Mouse (Mus musculus): ENCODE results near the gene Gm44. TPM values are rescaled to one million over a fixed set of nuclear protein-coding genes. Genes with fewer than 3 reads are reported as not detected.
A peak's percentile ranks its signal among the peaks of the same experiment; 100 is the strongest.
"Not testable (repeated sequence)": the region's sequence is repeated elsewhere in the genome, so short reads cannot be mapped to it uniquely, and the experiment has no call there.

The Gm44 gene
- total RNA-seq (2014; rRNA removed) (not detected in 2 replicates), polyA plus RNA-seq (2015; fragmentation: Nextera tagmentation; extraction: Ambion mirVana) (not detected in 2 replicates)

DNA sequence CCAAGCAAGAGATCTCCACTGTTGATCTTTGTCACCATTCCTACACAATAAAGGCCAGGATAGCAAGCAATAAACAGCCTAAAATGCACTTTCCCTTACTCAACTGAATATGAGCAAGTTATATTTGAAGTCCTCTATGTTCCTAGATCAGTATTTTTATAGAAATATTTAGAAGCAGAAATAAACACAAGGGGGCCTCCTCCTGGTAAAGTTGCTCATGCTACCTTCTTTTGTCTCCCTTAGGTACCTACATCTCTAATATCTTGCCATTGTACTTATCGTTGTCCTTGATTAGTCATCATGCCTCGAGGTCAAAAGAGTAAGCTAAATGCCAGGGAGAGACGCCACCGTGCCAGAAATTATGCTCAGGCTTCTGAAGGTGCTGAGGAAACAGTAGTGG lies at the start of gene Gm44:
Gene Gm44 (plus strand): TSS at position 301 of the 400 bp plus-strand sequence.
- H3K4me3 ChIP-seq (ENCODE audit: low read depth, low read length): no peak within 1 kb of the TSS
- H3K27ac ChIP-seq (ENCODE audit: low read depth, low read length): no peak within 1 kb of the TSS
- H3K36me3 ChIP-seq (ENCODE audit: insufficient read depth): no peaks in the 10 kb centered on the region
- no peaks in the 10 kb centered on the region for H3K27me3 ChIP-seq (ENCODE audit: insufficient read depth, low read length)
- ATAC-seq (no peak), DNase-seq (no peak)
- no peak within 1 kb of the TSS for H3K9ac ChIP-seq
- no peaks in the 10 kb centered on the region for H3K9me3 ChIP-seq (ENCODE audit: low read length)
- no peak within 1 kb of the TSS for H3K4me2 ChIP-seq (ENCODE audit: low read depth)
- WGBS: 81% methylated on average over 4 of the region's 4 CpGs
- no peaks in the 10 kb centered on the region for H3K4me1 ChIP-seq (ENCODE audit: insufficient read depth)
- TF ChIP-seq CTCF (IDR thresholded peaks at IDR 0.05; ENCODE audit: low read depth): no peak

GRCm38 (mm10) chrX:90927989-90928388 lies 36.0 kb downstream of the Gm44 start:
- Histone ChIP-seq H3K4me2 (ENCODE audit: low read depth) (no peak overlapping the region), H3K4me3 (ENCODE audit: low read depth, low read length) (no peak overlapping the region), H3K9ac (no peak overlapping the region), H3K27me3 (ENCODE audit: insufficient read depth, low read length) (no peaks in the 10 kb centered on the region), H3K9me3 (ENCODE audit: low read length) (no peaks in the 10 kb centered on the region), H3K27ac (ENCODE audit: low read depth, low read length) (no peak overlapping the region), H3K4me1 (ENCODE audit: insufficient read depth) (no peaks in the 10 kb centered on the region), H3K36me3 (ENCODE audit: insufficient read depth) (no peaks in the 10 kb centered on the region)
- 48% methylated on average over 1 of the region's 1 CpGs for WGBS
- DNase-seq (peak; percentile 30), ATAC-seq (no peak)
- TF ChIP-seq CTCF (IDR thresholded peaks at IDR 0.05; ENCODE audit: low read depth): peak; percentile 56

GRCm38 (mm10) chrX:90938211-90938610 lies 46.3 kb downstream of the Gm44 start:
- H3K9ac ChIP-seq; H3K27ac ChIP-seq (ENCODE audit: low read depth, low read length); H3K4me3 ChIP-seq (ENCODE audit: low read depth, low read length); ATAC-seq; H3K4me2 ChIP-seq (ENCODE audit: low read depth); DNase-seq; H3K9me3 ChIP-seq (ENCODE audit: low read length); H3K27me3 ChIP-seq (ENCODE audit: insufficient read depth, low read length); H3K4me1 ChIP-seq (ENCODE audit: insufficient read depth); H3K36me3 ChIP-seq (ENCODE audit: insufficient read depth): not testable (repeated sequence)
- 67% methylated on average over 2 of the region's 2 CpGs for WGBS

Measured in forebrain, postnatal 0 days (tissue).